Mouse (Mus musculus) intestine, embryonic 14.5 days (tissue): Measurements from ENCODE around the gene Coa4. TPM values are rescaled to one million over a fixed set of nuclear protein-coding genes. Genes with fewer than 3 reads are reported as not detected.
A peak's percentile ranks its signal among the peaks of the same experiment; 100 is the strongest.

ENCODE experiments used
- ATAC-seq: fragments of 200-750 bp; cut with Nextera tagmentation; replicated peaks from 2 replicates; pipeline ENCODE4 v1.8.0; 2017; ENCODE audit warnings: low read depth, moderate number of reproducible peaks, moderate TSS enrichment, moderate library complexity; ENCODE audit not compliant: low FRiP score, low TSS enrichment
- DNase-seq: peaks from one replicate; pipeline ENCODE4 v3.0.0-alpha.2; 2018; ENCODE audit warnings: low spot score
- H3K27ac ChIP-seq: fragments of 300-500 bp; sonication (generic); 2 replicates; pipeline ENCODE4 v1.5.1; 2014; ENCODE audit warnings: low read depth, mild to moderate bottlenecking, control low read depth
- H3K27me3 ChIP-seq: fragments of 300-500 bp; sonication (generic); replicated peaks from 2 replicates; pipeline ENCODE4 v1.6.1; 2014; ENCODE audit warnings: low read length, control low read depth; ENCODE audit not compliant: control insufficient read depth, insufficient read depth
- H3K36me3 ChIP-seq: fragments of 300-500 bp; sonication (generic); 2 replicates; pipeline ENCODE4 v1.6.1; 2014; ENCODE audit warnings: low read length, control low read depth; ENCODE audit not compliant: control insufficient read depth, insufficient read depth
- H3K4me1 ChIP-seq: fragments of 300-500 bp; sonication (generic); replicated peaks from 2 replicates; pipeline ENCODE4 v1.6.1; 2014; ENCODE audit warnings: low read length, control low read depth, mixed read lengths; ENCODE audit not compliant: control insufficient read depth, insufficient read depth
- H3K4me2 ChIP-seq: fragments of 300-500 bp; sonication (generic); 2 replicates; pipeline ENCODE4 v1.6.1; 2014; ENCODE audit warnings: low read length
- H3K4me3 ChIP-seq: fragments of 300-500 bp; sonication (generic); 2 replicates; pipeline ENCODE4 v1.5.1; 2014; ENCODE audit warnings: low read depth, low read length, control low read depth, mixed read lengths
- H3K9ac ChIP-seq: fragments of 300-500 bp; sonication (generic); 2 replicates; pipeline ENCODE4 v1.6.1; 2014; ENCODE audit warnings: mild to moderate bottlenecking, low read length
- H3K9me3 ChIP-seq: fragments of 300-500 bp; sonication (generic); 2 replicates; pipeline ENCODE4 v1.6.1; 2016; ENCODE audit warnings: low read length, control low read depth; ENCODE audit not compliant: control insufficient read depth
- WGBS: fragments of 180-500 bp; shearing (Covaris S2); extraction: QIAGEN DNeasy Blood & Tissue Kit; methylation state at CpG from one replicate; pipeline ENCODE4 v1.1.7; 2014; 5-methylcytosine and 5-hydroxymethylcytosine counted together
- polyA plus RNA-seq: library from polyadenylated mRNA; unstranded; fragments of >200 nt; fragmentation: Nextera tagmentation; extraction: Ambion mirVana; gene quantifications from 2 replicates; pipeline ENCODE4 v1.2.1, GENCODE M21; 2014

Gene Coa4
- 33.8 and 36.9 TPM in 2 replicates for polyA plus RNA-seq

DNA sequence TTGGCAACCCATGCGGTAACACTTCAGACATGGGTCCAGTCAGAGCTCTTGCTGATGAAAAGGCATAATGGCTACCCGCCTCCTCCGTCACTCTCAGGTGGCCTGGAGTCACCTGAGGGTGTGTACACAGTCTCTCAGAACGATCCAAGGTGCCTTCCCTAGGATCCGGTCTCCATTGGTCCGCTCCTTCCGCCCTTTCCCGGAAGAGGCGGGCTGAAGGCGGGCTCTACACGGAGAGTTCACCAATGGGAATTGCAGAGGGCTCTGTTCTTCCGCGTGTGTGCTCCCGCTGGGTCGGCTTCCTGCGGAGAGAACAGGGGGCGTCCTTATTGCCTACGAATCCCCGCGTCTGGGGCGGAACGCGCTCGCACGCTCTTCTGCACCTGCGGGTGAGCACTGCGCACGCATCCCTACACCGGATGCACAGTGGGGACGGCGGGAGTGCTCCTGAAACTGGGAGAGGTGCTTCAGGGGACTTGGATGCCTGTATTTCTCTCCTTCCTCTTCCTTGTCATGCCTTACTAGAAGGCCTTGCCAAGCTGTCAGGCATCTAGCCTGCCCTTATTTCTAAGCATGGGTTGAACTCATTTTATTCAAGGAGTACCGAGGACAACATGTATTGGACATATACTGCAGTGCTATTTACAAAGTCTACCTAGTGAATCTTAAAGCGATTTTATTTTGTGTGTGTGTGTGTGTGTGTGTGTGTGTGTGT is at the start of gene Coa4:
Coa4 (plus strand) TSS at position 268 of the 715 bp plus-strand sequence.
- peaks cover 18% of the 10 kb centered on the region for H3K36me3 ChIP-seq
- H3K9me3 ChIP-seq, result no peaks in the 10 kb centered on the region
- peak within 1 kb of the TSS; percentile 79 for H3K27ac ChIP-seq
- H3K4me2 ChIP-seq, result peak within 1 kb of the TSS; percentile 56
- peak within 1 kb of the TSS; percentile 61 for H3K9ac ChIP-seq
- peaks cover 6% of the 10 kb centered on the region for H3K4me1 ChIP-seq
- peak within 1 kb of the TSS; percentile 64 for H3K4me3 ChIP-seq
- under 1% methylated on average over 33 of the region's 33 CpGs for WGBS
- ATAC-seq (peak; percentile 99), DNase-seq (peak; percentile 89)
- H3K27me3 ChIP-seq, result no peaks in the 10 kb centered on the region

DNA sequence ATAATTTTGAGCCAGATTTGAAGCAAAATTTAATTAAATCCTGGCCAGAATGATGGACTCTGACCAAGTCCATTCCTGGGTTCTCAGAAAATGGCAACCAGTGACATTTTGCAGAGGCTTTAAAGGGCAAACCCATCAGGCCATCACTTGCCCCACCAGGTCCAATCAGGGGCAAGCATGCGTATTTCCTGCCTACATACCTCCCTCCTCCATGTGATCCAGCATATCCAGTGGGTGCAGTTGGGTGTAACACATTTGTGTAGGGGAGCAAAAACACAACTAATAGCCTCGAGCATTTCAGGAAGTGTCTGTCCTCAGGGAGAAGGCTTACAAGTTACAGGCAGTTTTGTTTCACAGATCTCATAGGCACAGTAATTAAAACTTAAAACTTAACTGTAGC is 49.6 kb upstream of the Coa4 start:
- Histone ChIP-seq H3K27me3 (no peaks in the 10 kb centered on the region), H3K4me1 (0 out of 2 replicates have a peak, but pooled peaks cover 11% of the 10 kb centered on the region), H3K9ac (no peak overlapping the region), H3K4me3 (no peak overlapping the region), H3K36me3 (no peaks in the 10 kb centered on the region), H3K27ac (no peak overlapping the region), H3K9me3 (no peaks in the 10 kb centered on the region), H3K4me2 (no peak overlapping the region)
- no peak for DNase-seq
- WGBS, result 75% methylated on average over 2 of the region's 2 CpGs
- ATAC-seq, result no peak

DNA sequence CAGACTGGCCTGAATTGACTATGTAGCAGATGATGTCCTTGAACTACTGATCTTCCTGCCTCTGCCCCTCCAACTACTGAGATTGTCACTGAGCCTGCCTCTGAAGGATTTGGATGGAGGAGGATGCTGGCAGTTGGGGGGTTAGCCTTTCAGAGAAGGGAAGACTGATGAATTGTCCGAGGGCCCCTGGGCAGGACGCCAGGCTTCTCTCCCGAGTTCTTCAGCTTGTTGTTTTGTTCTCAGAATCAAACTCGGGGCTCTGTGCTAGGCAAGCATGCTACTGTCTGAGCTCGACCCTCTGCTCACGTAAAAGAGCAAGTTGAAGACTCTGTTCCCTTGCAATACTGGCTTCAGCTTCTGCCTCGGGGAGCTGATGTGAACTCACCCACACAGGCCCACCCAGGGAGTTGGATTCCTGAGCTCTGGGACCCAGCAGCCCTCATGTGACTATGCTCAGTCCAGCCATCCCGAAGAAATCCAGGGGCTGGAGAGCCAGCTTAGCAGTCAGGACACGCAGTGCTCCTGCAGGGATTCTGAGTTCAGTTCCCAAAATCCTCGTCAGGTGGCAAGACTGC is 48.3 kb upstream of the Coa4 start:
- H3K4me1 ChIP-seq, result peaks cover 21% of the 10 kb centered on the region
- 26% methylated on average over 10 of the region's 10 CpGs for WGBS
- peak overlapping the region; percentile 9; the same call in 1 of the 2 replicates for H3K4me2 ChIP-seq
- no peaks in the 10 kb centered on the region for H3K9me3 ChIP-seq
- ATAC-seq (no peak), DNase-seq (peak; percentile 70)
- H3K27me3 ChIP-seq, result no peaks in the 10 kb centered on the region
- H3K4me3 ChIP-seq, result no peak overlapping the region
- peak overlapping the region; percentile 44 for H3K27ac ChIP-seq
- H3K9ac ChIP-seq, result no peak overlapping the region
- H3K36me3 ChIP-seq, result no peaks in the 10 kb centered on the region

DNA sequence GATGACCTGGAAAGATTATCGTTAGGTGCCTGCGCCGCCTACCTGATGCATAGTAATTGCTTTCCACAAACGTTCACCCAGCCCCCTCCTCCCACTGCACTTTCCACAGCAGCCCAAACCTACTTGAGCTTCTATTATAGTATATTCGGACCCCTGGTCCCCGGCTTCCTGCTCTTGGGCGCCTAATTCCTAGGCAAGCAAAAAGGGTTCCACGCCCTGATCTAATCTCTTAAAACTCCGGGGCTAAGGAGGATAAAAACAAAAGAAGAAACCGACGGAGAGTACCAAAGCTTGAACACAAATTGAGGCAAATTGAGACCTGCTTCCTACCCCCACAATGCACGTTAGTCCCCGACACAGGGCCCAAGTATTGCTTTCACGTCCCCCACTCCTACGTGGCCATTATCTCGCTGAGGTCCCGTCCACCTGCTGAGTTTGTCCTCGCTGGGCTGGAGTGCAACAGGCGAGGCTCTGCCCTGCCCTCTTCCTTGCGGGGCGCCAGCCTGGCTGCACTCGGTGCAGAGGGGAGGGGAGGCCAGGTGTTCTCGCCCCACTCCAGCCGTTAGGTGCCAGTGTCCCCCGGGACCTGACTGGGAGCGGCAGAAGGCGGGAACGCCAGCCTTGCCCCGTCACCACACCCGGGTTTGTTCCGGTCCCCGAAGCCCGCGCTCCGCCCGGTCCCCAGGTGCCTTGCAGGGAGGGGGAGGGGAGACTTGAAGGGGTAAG is 44.3 kb upstream of the Coa4 start:
- 2% methylated on average over 36 of the region's 36 CpGs for WGBS
- Histone ChIP-seq H3K9ac (peak overlapping the region; percentile 38), H3K4me3 (peak overlapping the region; percentile 43), H3K4me2 (peak overlapping the region; percentile 87), H3K27me3 (no peaks in the 10 kb centered on the region), H3K27ac (peak overlapping the region; percentile 55), H3K4me1 (peaks cover 49% of the 10 kb centered on the region), H3K9me3 (no peaks in the 10 kb centered on the region), H3K36me3 (peaks cover 9% of the 10 kb centered on the region; the same call in 1 of the 2 replicates)
- ATAC-seq, result peak; percentile 63
- peak; percentile 70 for DNase-seq

DNA sequence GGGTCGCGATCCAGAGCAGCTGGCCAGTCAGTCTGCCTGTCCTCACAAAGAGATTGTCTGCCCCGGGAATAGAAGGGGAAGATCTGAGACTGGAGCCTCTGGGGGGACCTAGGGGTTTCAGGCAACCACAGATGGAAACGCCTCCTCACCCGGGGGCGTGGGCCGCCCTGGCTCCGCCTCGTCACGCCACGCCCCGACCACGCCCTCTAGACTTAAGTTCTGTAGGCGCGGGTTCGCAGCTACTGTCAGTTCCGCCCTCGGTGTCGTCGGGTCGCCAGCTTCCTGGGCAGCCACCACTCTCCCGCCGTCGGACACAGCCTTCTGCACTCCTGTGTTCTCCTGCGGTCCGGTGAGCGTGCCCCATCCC is 43.8 kb upstream of the Coa4 start, which contains the start of gene Ucp2:
Ucp2 (plus strand) TSS at position 221 of the 367 bp plus-strand sequence.
- 2% methylated on average over 27 of the region's 27 CpGs for WGBS
- peak within 1 kb of the TSS; percentile 43 for H3K4me3 ChIP-seq
- peaks cover 46% of the 10 kb centered on the region for H3K4me1 ChIP-seq
- peak within 1 kb of the TSS; percentile 87 for H3K4me2 ChIP-seq
- peak within 1 kb of the TSS; percentile 55 for H3K27ac ChIP-seq
- ATAC-seq (peak; percentile 69), DNase-seq (peak; percentile 93)
- H3K9ac ChIP-seq, result peak within 1 kb of the TSS; percentile 38
- peaks cover 14% of the 10 kb centered on the region; the same call in 1 of the 2 replicates for H3K36me3 ChIP-seq
- no peaks in the 10 kb centered on the region for H3K27me3 ChIP-seq
- no peaks in the 10 kb centered on the region for H3K9me3 ChIP-seq

DNA sequence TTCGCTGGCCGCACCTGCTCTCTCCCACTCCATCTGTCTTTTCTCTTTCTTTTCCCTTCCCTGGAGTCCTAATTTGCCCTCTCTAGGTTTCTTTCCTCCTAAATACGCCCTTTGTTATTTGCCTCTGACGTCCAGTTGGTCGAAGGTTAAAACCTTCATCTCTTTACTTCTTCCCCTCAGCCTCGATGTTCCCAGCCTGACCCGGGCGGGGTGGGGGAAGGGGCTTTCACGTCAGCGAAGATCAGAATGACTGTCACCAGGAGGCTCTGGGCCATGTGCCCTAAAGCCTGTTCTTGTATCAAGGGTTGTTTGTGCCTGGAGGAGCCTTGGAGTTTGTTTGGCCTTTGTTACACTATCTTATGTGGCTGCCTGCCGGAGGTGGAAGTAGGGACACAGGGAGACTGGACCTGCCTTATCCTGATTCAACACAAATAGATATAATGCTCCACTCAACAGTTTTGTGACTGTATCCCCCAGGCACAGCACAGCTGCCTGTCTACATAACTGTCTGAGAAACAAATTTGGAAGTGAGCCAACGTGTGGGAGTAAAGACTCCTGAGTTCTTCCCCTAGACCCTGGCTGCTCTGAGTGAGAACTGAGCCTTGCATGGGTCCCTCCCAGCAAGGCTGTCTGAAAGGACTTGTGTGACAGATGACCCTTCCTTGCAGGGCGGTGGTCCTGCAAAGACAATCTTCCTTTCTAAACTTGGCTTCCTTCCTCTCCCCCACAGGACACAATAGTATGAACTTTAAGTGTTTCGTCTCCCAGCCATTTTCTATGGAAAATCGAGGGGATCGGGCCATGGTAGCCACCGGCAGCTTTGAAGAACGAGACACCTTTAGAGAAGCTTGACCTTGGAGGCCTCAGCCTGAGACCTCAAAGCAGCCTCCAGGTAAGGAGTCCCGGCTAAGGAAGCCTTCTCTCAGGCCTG is 43.1 kb upstream of the Coa4 start:
- H3K27me3 ChIP-seq, result no peaks in the 10 kb centered on the region
- H3K9me3 ChIP-seq, result no peaks in the 10 kb centered on the region
- no peak for ATAC-seq
- peak overlapping the region; percentile 38 for H3K9ac ChIP-seq
- peak overlapping the region; percentile 55; the same call in 1 of the 2 replicates for H3K27ac ChIP-seq
- DNase-seq, result peak; percentile 77
- peaks cover 19% of the 10 kb centered on the region for H3K36me3 ChIP-seq
- peak overlapping the region; percentile 87 for H3K4me2 ChIP-seq
- H3K4me1 ChIP-seq, result peaks cover 41% of the 10 kb centered on the region
- WGBS, result 29% methylated on average over 19 of the region's 19 CpGs
- H3K4me3 ChIP-seq, result peak overlapping the region; percentile 43

DNA sequence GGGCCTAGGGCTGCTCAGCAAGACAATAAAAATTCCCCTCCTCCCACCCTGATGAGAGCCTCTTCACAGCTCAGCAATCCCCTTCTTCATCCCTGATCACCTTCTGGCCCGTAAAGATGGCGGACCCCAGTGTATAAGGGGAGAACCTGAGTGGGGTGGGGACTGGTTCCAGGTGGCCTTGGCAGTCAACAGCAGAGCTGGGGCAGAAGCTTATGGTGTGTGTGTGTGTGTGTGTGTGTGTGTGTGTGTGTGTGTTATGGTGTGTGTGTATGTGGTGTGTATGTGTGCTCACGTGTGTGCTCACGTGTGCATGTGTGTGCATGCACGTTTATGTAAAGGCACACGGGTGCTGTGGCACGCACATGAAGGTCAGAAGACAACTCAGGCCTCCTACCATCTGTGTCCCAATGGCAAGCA is 42.4 kb upstream of the Coa4 start:
- Histone ChIP-seq H3K36me3 (peaks cover 25% of the 10 kb centered on the region), H3K4me1 (peaks cover 39% of the 10 kb centered on the region), H3K27me3 (no peaks in the 10 kb centered on the region), H3K4me2 (peak overlapping the region; percentile 87), H3K9me3 (no peaks in the 10 kb centered on the region), H3K9ac (0 out of 2 replicates have a peak overlapping the region, but pooled peaks have one; percentile 11), H3K4me3 (peak overlapping the region; percentile 43), H3K27ac (0 out of 2 replicates have a peak overlapping the region, but pooled peaks have one; percentile 55)
- ATAC-seq (no peak), DNase-seq (no peak)
- 86% methylated on average over 7 of the region's 7 CpGs for WGBS
